Mouse (Mus musculus): Measurements from ENCODE around the gene Plpp7. TPM values are rescaled to one million over a fixed set of nuclear protein-coding genes. Genes with fewer than 3 reads are reported as not detected.

Gene Plpp7
- total RNA-seq, 2 experiments from 2014 or later, result 18.1 to 18.3 TPM

DNA sequence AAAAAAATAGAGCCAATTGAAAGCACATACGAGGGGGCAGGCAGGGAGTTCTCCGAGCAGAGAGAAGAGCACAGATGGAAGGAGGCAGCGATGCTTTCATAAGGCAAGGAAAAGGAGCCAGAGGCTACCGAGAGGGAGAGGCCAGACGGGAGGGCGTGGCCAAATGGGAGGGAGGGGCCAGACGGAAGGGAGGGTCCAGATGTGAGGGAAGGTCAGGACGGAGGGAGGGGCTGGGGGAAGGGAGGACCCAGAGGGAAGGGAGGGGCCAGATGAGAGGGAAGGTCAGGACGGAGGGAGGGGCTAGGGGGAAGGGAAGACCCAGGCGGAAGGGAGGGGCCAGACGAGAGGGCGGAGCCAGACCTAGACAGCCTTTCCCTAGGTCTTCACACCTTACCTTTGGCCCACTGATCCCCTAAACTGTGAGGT lies 37.3 kb downstream of the Plpp7 start:
- intact Hi-C loops (cut with DNase I), result loop anchor here (5.0 kb wide), 1 partner anchor 85 kb away; no protein-coding TSS in a partner anchor
- peak; percentile 81 for DNase-seq

DNA sequence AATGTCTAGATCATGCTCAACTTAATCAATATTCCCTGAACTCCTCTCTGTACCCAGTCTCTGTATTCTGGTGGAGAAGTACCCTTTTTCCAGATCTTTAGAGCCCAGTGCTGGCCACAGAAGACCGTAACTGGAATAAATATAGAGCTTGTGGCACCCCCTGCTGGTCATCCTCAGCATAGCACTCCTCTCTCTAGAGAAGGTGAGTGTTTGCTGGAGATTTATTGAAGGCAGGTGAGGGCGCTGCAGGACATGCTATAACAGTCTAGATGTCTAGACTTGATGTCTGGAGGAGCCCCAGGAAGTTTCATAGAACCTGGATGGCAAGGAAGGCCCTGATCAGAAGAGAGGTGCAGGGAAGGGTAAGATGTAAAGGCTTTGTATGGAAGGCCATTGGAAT lies 38.7 kb downstream of the Plpp7 start:
- peak; percentile 91 for DNase-seq
- intact Hi-C loops (cut with DNase I), result loop anchor here (5.0 kb wide), 1 partner anchor 87 kb away; no protein-coding TSS in a partner anchor

DNA sequence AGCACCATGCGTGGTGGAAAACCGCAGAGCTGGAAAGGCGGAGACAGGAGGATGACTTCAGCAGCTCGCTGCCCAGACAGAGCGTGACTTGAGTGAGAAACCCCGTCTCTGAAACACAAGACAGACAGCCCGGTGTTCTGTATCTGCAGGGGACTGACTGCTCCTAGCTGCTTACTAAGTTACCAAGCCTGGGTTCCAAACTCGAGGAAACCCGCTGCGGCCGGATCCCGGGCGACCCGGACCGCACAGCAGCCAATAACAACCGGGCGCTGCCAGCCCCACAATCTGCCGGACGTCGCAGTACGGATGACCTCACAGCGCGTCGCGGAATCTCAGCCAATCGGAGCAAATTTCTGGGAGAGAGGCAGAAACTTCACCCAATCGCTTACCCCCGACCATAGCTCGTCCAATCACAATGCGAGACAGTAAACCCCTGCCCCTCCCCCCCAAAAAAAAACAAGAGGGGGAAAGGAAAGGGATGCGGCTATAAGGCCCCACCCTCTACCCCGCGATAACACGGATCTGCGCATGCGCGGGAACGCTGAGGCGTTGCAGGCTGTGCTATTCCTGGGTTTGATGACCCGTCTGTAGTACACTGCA lies 42.4 kb downstream of the Plpp7 start:
- intact Hi-C loops (cut with DNase I), result no loop called here
- DNase-seq, result peak; percentile 99

DNA sequence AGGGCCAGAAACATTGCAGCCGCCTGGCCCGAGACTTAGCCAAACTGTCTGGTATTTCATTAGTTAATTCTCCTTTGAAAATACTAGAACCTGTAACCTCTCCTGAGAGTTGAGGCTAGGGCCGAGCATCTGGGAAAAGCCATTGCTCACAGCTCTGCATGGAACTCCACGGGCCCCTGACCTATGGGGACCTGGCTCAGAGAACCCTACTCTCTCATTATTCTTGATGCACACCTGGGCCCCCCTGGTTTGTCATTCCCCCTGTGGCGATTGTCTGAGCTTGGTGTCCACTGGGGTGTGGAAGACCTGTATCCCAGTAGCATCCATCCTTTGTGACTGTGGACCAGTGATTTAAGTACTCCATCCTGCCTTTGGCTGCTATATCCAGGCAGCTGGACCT lies 44.0 kb downstream of the Plpp7 start:
- DNase-seq, result no peak
- intact Hi-C loops (cut with DNase I), result no loop called here

DNA sequence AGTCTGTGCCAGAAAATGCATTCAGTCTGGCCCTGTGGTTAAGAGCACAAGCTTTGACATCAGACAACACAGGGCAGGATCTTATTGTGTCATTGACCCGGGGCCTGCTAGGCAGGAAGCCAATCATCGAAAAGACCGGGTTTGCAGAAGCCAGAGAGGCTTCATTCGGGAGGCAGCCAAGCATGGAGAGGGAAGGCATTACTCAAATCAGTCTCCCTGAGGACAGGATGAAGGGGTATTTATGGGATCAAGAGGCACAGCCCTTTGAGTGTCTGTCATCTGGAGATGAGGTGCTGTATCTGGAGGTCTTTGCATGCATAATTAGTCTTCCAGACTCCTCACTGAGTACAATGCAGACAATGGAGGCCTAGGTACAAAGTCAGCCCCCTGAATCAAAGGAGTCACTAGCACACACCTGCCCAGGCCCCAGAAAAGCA lies 45.2 kb downstream of the Plpp7 start:
- no peak for DNase-seq
- intact Hi-C loops (cut with DNase I), result no loop called here

DNA sequence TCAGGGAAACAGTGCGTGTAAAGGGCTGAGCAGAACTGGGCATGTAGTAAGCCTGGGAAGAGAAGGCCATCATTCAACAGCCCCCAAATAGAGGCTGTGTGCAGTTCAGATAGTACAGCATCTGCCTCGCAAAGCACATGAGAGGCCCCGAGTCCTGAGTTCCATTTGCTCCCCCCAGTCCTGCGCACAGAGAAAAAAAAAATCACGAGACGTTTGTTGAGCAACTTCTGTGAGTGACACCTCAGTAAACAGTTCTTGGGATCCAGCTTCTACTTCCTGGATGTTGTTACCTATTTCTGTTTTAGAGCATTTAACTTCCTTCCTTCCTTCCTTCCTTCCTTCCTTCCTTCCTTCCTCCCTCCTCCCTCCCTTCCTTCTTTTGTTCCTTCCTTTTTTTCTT lies 46.3 kb downstream of the Plpp7 start:
- no peak for DNase-seq
- intact Hi-C loops (cut with DNase I), result no loop called here

DNA sequence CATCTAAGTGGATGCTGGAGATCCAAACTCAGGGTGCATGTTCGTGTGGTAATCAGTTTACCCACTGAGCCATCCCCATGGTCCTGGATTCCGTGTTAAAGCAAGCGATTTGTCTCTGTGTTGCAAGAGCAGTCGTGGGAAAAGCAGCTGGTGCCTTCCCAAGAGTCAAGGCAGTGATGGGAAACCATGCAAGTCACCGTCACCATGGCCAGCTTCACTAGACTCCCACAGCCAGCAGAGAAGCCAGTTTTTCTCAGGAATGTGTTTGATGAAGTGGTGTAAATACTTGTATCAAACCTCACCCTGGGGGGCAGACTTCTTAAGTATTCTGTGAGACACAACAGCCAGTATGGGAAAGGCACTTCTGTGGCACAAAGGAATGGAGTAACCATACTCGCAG lies 47.0 kb downstream of the Plpp7 start:
- intact Hi-C loops (cut with DNase I), result no loop called here
- no peak for DNase-seq

DNA sequence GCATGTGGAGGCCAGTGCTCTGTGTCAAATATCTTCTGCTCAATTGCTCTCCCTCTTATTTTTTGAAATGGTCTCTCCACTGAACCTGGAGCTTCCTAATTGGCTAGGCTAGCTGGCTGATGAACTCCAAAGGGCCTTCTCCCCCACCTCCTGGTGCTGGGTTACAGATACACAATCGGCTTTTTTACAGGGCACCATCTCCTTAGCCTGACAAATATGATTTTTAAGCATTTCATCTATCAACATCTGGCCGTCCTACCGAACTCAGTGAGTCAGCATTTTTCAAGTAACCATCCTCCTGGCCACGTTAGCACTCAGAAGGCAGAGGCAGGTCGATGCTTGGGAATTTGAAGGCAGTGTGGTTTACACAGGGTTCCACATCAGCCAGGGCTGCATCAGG lies 49.3 kb downstream of the Plpp7 start:
- no peak for DNase-seq
- intact Hi-C loops (cut with DNase I), result no loop called here

DNA sequence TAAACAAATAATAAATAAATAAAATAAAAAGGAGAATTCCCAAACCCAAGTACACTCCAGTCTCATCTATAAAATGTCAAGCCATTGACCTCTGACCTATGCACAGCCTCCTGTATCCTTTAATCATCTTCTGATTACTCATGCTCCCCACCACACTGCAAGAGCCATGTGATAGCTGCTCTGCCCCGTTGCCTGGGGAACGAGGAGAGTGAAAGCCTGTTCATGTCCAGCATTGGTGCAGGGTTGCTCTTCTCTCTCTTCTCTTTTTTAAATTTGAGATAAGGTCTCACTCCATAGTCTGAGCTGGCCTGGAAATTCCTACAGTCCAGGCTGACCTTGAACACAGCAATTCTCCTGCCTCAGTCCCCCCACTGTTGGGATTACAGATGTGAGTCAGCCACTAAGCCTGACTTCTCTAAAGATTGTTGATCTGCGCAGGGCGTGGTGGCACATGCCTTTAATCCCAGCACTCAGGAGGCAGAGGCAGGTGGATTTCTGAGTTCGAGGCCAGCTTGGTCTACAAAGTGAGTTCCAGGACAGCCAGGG lies 51.4 kb downstream of the Plpp7 start:
- intact Hi-C loops (cut with DNase I), result no loop called here

DNA sequence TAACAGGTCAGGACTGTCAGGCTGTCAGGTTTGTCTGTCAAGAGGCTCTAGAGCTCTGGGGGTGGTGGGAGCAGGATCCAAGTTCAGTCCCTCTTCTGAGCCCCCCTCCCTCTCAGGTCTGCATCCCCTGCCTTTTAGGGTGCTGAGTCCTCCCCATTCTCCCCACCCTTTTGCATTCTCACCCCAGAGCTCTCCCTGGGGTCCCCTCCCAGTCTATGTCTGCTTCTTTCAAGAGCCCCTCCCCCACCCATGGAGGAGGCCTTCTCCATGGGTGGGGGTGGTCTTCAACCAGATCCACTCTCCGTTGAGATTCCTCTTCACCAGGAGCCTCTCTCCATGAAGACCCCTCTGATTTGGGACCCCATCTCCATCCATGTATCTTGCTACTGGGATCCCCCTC lies 54.8 kb downstream of the Plpp7 start:
- peak; percentile 27 for DNase-seq
- intact Hi-C loops (cut with DNase I), result loop anchor here (10.0 kb wide), 1 partner anchor 55 kb away; no protein-coding TSS in a partner anchor

More for the DNA sequence above, 51.4 kb downstream of the Plpp7 start:
- no peak for DNase-seq

DNA sequence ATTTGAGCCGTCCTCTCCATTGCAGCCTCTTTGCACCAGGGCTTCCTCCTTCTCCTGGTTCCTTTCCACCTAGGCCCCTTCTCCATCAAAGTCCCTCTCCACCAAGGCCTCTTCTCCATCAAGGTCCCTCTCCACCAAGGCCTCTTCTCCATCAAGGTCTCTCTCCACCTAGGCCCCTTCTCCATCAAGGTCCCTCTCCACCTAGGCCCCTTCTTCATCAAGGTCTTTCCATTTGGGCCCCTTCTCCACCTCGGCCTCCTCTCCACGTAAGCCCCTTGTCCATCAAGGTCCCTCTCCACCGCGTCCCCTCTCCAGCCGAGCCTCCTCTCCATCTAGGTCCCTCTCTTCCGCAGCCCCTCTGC lies 55.2 kb downstream of the Plpp7 start:
- DNase-seq, result no peak

DNA sequence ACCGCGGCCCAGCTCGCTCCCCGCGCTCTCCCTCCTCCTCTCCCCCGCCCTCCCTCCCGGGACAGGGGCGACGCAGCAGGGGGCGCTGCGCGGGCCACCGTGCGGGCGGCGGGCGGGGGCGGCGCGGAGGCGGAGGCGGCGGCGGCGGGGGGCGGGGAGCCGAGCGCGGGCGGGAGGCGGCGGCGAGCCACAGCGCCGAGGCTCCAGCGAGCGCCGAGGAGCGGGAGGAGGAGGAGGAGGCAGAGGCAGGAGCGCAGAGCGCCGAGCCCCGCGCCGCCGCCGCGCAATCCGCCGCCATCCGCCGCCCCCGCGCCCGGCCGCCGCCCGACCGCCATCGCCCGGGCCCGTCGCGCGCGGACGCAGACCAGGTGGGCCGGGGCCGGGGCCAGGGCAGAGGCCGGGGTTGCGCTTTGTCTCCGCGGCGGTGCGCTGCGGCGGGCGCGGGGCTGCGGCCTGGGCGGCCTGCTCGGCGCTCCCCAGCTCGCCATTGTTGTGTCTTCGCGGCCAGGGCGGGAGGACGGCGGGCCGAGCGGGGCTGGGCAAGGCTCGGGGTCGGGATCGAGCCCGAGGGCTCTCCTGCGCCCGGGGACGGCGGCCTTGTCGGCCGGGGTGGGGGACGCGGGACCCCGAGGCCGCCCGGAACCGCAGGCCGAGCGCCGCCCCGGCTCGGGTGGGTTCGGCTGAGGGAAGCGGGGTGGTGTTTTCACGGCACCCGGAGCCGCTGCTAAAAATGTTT lies 55.8 kb downstream of the Plpp7 start, which contains the start of gene Prrc2b:
Prrc2b (plus strand) TSS at position 159 of the 736 bp plus-strand sequence.
- intact Hi-C loops (cut with DNase I), result loop anchor here (10.0 kb wide), 1 partner anchor 54 kb away; no protein-coding TSS in a partner anchor
- peak; percentile 73 for DNase-seq

More for the DNA sequence above, 55.2 kb downstream of the Plpp7 start:
- intact Hi-C loops (cut with DNase I), result loop anchor here (10.0 kb wide), 1 partner anchor 54 kb away; no protein-coding TSS in a partner anchor

DNA sequence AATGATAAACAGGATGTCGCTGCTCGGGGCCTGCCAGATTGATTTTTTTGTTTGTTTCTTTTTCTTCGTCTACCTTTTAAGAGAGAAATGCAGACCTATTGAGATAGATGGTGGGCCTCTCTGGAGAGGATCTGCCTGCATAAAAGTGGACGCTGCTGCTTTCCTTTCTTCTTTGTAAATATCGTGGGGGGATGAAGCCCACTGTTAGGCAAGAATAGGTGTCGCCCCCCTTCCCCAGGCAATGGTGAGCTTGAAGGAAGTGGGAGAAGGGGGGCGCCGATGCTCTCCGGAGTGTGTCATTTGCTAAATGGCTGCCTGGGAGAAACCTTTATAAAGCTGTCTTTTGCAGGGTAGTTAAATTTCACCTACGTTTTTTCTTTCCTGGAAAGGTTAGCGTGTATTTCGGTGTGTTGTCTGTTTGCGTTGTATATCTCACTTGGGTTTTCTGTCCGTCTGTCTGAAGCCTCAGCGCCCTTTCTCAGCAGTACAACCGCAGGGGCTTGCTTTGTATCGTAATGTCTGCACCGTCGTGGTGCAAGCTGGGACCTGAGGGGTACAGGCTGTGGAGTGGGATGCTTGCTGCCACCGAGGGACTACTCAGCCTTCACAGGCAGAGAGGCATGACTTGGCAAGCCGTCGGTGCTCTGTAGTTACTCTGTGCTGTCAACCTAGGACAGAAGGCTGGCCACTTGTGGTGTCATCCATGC lies 56.5 kb downstream of the Plpp7 start:
- intact Hi-C loops (cut with DNase I), result loop anchor here (10.0 kb wide), 1 partner anchor 53 kb away; no protein-coding TSS in a partner anchor
- peak; percentile 52 for DNase-seq

DNA sequence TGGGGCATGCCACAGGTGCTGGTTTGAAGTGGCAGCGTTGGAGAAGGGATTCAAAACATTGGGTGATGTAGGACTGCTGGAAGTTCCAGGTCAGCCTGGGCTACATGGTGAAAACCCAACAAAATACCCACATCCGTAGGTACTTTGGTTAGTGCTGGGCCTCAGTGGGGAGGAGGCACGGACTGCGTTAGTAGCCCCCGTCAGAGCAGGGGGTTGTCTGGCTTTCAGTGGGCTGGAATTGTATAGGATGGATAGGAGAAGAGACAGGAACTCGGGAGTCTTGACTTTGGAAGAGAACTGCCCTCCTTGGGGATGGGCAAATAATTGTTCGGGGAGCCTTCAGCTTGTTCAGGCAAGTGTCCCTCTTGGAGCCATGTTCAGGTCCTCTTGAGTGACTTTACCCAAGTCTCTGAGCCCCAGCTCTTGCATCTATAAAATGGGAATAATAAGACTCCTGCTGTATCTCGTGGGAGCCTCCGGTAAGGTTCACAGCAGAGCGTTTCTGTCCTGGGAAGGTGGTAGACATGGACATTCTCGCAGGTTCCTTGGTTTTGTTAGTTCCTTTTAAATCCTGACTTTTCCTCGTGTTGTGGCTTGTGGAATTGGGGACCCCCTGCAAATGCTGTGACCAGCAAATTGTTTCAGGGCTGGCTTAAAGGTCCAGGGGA lies 57.2 kb downstream of the Plpp7 start:
- intact Hi-C loops (cut with DNase I), result loop anchor here (10.0 kb wide), 1 partner anchor 52 kb away; no protein-coding TSS in a partner anchor
- DNase-seq, result no peak

DNA sequence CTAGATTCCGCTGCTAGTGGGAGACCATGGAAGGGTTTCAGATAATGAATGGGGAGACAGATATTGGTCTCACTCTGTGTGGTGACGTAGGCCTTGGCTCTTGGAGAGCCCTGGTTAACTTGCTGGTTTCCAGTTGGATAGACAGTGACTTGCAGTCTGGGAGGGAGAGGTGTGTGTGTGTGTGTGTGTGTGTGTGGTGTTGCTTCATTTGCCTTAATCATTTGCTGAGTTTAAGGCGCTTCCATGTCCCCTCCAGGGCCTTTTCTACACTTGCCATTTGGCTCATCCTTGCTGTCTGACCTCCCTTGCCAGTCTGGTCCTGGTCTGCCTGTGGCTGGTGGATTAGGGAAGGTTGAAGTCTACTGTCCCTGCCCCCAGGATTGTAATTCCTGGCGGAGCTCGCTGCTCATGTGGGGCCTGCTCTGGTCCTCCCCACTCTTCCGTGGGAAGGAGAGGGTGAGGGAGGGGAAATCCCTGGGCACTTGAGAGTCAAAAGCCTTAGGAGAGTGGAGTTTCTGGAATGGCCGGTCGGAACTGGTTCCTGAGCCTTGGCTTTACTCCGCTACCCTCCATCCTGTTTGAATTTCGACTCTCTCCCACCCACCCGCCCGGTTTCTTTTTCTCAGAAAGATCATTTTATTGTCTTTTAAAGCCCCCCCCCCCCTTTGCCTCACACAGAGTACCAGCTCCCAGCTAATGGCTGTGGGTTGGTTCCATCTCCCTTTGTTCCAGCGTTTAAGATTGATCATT lies 57.9 kb downstream of the Plpp7 start:
- DNase-seq, result peak; percentile 27
- intact Hi-C loops (cut with DNase I), result loop anchor here (10.0 kb wide), 1 partner anchor 52 kb away; no protein-coding TSS in a partner anchor

DNA sequence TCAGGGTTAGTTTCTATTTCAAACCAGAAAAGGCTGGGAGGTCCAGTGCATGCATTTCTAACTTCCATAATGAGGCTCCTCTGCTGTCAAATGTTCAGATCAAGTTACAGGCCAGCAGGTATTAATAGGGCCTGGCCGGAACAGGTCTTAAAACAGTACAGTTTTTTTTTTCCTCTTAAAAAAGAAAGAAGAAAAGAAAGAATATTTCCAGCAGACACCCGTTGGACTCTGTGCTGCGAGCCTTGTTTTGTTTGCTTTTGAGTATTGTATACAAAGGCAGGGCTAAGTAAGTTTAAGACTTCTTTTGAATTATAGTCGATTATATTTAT lies 58.4 kb downstream of the Plpp7 start:
- no peak for DNase-seq
- intact Hi-C loops (cut with DNase I), result loop anchor here (10.0 kb wide), 1 partner anchor 51 kb away; no protein-coding TSS in a partner anchor

DNA sequence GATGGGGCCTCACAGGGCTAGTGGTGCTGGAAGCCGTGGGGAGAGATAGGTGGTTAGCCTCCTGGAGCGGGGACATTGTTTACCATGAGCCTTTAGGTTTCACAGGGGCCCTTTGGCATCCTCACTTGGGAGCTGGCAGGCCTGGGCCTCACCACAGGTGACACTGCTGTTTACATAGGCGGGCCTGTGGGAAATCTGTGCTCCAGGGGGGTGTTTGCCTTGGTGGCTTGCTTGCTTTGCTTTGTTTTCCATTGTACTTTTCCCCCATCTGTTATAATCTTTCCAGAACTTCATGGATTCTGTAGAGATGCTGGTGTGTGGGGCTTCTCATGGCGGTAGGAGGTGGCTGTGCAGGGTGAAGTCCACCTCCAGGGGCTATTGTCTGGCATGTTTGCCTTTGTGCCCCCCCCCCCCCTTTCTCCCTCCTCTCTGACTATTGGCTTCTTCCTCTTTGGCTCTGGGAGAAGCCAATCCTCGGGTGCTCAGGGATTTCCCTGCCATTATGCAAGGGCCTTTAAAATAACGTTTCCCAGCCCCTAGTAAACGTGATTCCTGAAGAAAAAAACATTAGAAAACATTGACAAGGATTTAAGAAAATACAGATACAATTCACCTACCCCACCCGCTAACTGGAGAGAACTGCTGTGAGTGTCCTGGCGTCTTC lies 59.1 kb downstream of the Plpp7 start:
- no peak for DNase-seq
- intact Hi-C loops (cut with DNase I), result loop anchor here (10.0 kb wide), 1 partner anchor 50 kb away; no protein-coding TSS in a partner anchor

DNA sequence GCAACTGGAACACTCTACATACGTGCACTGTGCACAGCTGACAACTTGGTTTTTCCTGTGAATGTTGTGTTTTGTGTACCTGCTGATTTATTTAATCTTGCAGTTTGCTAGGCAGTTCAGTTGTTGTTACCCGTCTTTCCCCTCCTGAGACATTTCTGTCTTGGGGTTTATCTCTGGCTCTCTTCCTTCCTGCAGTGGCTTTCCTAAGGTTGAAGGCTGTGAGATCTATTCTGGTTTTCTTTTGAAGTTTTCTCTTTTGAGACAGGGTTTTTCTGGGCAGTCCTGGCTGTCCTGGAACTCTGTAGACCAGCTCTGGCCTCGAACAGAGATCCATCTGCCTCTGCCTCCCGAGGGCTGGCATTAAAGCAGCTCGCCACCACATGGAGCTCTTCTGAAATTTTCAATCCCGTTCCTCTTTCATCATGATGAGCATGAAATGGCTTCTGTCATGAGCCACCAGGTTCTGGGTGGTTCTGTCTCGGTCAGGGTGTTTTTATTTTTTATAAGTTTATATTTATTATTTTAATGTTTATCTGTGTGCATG lies 59.7 kb downstream of the Plpp7 start:
- DNase-seq, result no peak
- intact Hi-C loops (cut with DNase I), result loop anchor here (10.0 kb wide), 1 partner anchor 50 kb away; no protein-coding TSS in a partner anchor

DNA sequence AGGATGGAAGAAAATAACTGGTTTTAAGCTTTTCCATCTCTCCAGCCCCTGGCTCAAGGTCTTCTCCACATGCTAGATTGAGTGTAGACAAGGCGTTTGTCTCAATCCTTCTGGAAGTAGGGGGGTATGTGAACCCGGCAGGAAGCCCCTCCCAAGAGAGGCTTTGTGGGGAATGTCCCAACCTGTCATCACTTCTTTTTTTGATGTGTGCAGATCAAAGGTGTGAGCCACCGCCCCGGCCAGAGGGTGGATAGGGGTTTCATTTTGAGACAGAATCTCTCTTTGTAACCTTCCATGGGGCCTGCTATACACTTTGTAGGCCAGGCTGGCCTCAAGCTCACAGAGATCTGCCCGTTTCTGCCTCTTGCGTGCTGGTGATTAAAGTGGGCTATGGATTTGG lies 60.3 kb downstream of the Plpp7 start:
- DNase-seq, result no peak
- intact Hi-C loops (cut with DNase I), result loop anchor here (10.0 kb wide), 1 partner anchor 49 kb away; no protein-coding TSS in a partner anchor

Data from left cerebral cortex, postnatal 4 days (tissue).